Mouse (Mus musculus): ENCODE data around the gene Mip.

- TF ChIP-seq GATA1 (IDR thresholded peaks at IDR 0.05; ENCODE audit: low read length) (no peak), TAL1 (IDR thresholded peaks at IDR 0.05; ENCODE audit: low read length) (no peak)
Measured at GRCm38 (mm10) chr10:128236321-128236720, 10.7 kb downstream of the Mip start.
